Mouse (Mus musculus): ENCODE results near the gene Rrn3. TPM values are rescaled to one million over a fixed set of nuclear protein-coding genes. Genes with fewer than 3 reads are reported as not detected.
"Not testable (repeated sequence)": the region's sequence is repeated elsewhere in the genome, so short reads cannot be mapped to it uniquely, and the experiment has no call there.

Gene Rrn3
- 81.3 and 93.1 TPM in 2 replicates for polyA plus RNA-seq (2014; fragmentation: Nextera tagmentation; extraction: Ambion mirVana)

DNA sequence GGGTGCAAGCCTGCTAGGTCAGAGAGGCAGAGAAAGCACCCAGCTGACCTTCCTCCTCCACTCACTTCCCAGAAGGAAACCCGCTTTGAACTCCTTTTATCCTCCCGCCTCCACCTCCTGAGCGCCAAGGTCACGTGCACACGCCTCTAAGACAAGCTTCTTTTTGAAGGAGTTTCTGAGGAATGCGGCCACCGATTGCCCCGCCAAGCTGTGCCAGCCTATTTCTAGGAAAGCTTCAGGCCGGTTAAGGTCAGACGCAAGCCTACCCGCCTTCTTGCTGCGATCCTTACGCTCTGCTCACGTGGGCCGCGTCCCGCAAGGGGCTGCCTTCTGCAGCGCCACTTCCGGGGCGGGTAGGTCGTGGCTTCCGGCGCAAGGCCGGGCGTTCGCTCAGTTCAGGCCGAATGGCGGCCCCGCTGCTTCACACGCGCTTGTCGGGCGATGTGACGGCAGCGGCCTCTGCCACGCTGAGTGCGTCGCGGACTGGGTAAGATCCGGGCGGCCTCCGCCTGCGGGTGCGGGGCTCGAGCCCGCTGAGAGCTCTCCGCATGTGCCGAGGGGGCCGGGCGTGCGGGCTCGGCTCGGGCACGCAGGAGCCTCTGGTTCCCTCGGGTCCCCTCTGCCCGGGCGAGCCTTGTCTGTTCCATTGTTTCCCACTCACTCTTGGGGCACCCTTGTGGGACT lies at the start of gene Rrn3:
Gene Rrn3 (plus strand): TSS at position 356 of the 684 bp plus-strand sequence.
- no peaks in the 10 kb centered on the region for H3K9me3 ChIP-seq (ENCODE audit: control insufficient read depth, low read length)
- WGBS = under 1% methylated on average over 57 of the region's 57 CpGs
- ATAC-seq (ENCODE audit: low FRiP score) = peak; percentile 99

DNA sequence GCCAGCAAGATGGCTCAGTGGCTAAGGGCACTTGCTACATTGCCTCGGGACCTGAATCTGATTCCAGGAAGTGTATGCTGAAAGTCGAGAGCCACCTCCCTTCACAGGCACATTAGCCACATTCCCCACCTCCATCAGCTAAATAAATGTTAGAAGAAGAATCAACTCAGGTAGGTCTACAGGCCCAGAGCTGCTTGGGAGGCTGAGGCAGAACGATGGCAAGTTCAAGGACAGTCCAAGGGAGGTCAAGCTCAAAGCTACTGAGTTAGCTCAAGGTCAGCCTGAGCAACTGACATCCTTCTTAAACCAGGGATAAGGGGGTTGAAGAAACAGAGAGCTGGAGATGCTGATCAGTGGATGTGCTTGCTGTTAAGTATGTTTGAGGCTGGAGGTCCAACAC lies 47.7 kb upstream of the Rrn3 start:
- no peaks in the 10 kb centered on the region for H3K27me3 ChIP-seq (ENCODE audit: control insufficient read depth, insufficient read depth, low read length)
- H3K9me3 ChIP-seq (ENCODE audit: control insufficient read depth, low read length) = no peaks in the 10 kb centered on the region
- H3K4me3 ChIP-seq (replicated peaks; ENCODE audit: low read length) = no peak overlapping the region
- H3K9ac ChIP-seq = no peak overlapping the region
- H3K4me2 ChIP-seq (replicated peaks) = no peak overlapping the region
- WGBS = 90% methylated on average over 3 of the region's 3 CpGs
- H3K36me3 ChIP-seq (replicated peaks; ENCODE audit: control insufficient read depth, insufficient read depth) = no peaks in the 10 kb centered on the region
- ATAC-seq (ENCODE audit: low FRiP score) = no peak
- H3K27ac ChIP-seq = no peak overlapping the region
- DNase-seq (ENCODE audit: low spot score) = no peak
- H3K4me1 ChIP-seq (replicated peaks; ENCODE audit: control insufficient read depth, insufficient read depth, low read length) = peaks cover 5% of the 10 kb centered on the region; the same call in 1 of the 2 replicates

More for the DNA sequence above, at the start of gene Rrn3:
- H3K4me1 ChIP-seq (replicated peaks; ENCODE audit: control insufficient read depth, insufficient read depth, low read length) = peaks cover 18% of the 10 kb centered on the region
- H3K4me3 ChIP-seq (replicated peaks; ENCODE audit: low read length) = peak within 1 kb of the TSS; percentile 94
- H3K27me3 ChIP-seq (ENCODE audit: control insufficient read depth, insufficient read depth, low read length) = no peaks in the 10 kb centered on the region
- H3K9ac ChIP-seq = peak within 1 kb of the TSS; percentile 96
- H3K36me3 ChIP-seq (replicated peaks; ENCODE audit: control insufficient read depth, insufficient read depth) = peaks cover 21% of the 10 kb centered on the region
- DNase-seq (ENCODE audit: low spot score) = peak; percentile 87
- H3K4me2 ChIP-seq (replicated peaks) = peak within 1 kb of the TSS; percentile 89
- peak within 1 kb of the TSS; percentile 82 for H3K27ac ChIP-seq

DNA sequence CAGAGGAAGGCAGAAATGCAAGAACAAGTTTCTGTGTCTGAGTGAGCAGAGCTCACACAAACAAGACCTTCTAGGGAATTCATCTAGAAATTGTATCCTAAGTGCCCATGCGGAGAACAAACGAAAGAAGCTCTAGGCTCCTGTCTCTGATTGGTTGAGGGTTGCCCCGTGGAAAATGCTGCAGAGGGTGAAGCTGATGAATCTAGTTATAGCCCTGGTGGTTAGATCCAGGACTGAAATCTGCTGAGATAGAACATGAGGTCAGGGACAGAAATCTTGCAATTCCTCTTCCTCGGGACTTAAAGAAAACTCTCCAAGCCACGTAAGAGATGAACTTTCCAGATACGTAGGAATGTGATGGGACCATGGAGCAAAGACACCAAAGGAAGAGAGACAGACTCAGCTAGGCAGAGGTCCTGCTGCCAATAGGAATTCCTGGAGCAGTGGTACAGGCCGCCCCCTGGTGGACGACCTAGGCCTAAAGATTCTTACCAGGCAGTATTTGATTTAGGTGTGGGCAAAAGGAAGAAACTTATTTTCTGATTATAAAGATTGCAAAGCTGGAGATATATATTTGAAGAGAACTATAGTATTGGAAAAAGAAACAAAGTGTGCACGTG lies 46.9 kb upstream of the Rrn3 start:
- H3K36me3 ChIP-seq (replicated peaks; ENCODE audit: control insufficient read depth, insufficient read depth) = no peaks in the 10 kb centered on the region
- ATAC-seq (ENCODE audit: low FRiP score) (no peak), DNase-seq (ENCODE audit: low spot score) (peak; percentile 78)
- peaks cover 5% of the 10 kb centered on the region; the same call in 1 of the 2 replicates for H3K4me1 ChIP-seq (replicated peaks; ENCODE audit: control insufficient read depth, insufficient read depth, low read length)
- H3K4me2 ChIP-seq (replicated peaks) = no peak overlapping the region
- no peaks in the 10 kb centered on the region for H3K9me3 ChIP-seq (ENCODE audit: control insufficient read depth, low read length)
- WGBS = 27% methylated on average over 9 of the region's 9 CpGs
- H3K27ac ChIP-seq = no peak overlapping the region
- H3K9ac ChIP-seq = no peak overlapping the region
- H3K4me3 ChIP-seq (replicated peaks; ENCODE audit: low read length) = no peak overlapping the region
- H3K27me3 ChIP-seq (ENCODE audit: control insufficient read depth, insufficient read depth, low read length) = no peaks in the 10 kb centered on the region

DNA sequence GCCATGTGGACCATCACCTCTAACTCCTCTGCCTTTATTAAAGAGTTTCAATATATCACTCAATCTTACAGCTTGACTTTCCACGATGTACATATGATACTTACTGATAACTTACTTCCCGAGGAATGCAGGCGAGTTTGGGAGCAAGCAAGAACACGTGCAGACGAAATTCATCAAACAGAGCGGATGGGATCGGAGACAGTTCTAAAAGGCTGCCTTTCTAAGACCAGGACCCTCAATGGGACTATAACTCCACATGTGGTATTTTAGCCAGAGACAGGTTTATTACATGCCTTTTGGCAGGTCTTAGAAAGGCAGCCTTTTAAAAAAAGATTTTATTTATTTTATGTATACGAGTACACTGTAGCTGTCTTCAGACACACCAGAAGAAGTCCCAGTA lies 44.5 kb upstream of the Rrn3 start:
- 88% methylated on average over 8 of the region's 8 CpGs for WGBS
- no peaks in the 10 kb centered on the region for H3K36me3 ChIP-seq (replicated peaks; ENCODE audit: control insufficient read depth, insufficient read depth)
- no peak for DNase-seq (ENCODE audit: low spot score)
- no peak overlapping the region for H3K4me3 ChIP-seq (replicated peaks; ENCODE audit: low read length)
- no peak overlapping the region for H3K9ac ChIP-seq
- no peaks in the 10 kb centered on the region for H3K27me3 ChIP-seq (ENCODE audit: control insufficient read depth, insufficient read depth, low read length)
- no peak overlapping the region for H3K4me2 ChIP-seq (replicated peaks)
- no peaks in the 10 kb centered on the region for H3K4me1 ChIP-seq (replicated peaks; ENCODE audit: control insufficient read depth, insufficient read depth, low read length)
- no peak for ATAC-seq (ENCODE audit: low FRiP score)
- no peak overlapping the region for H3K27ac ChIP-seq
- H3K9me3 ChIP-seq (ENCODE audit: control insufficient read depth, low read length) = no peaks in the 10 kb centered on the region

DNA sequence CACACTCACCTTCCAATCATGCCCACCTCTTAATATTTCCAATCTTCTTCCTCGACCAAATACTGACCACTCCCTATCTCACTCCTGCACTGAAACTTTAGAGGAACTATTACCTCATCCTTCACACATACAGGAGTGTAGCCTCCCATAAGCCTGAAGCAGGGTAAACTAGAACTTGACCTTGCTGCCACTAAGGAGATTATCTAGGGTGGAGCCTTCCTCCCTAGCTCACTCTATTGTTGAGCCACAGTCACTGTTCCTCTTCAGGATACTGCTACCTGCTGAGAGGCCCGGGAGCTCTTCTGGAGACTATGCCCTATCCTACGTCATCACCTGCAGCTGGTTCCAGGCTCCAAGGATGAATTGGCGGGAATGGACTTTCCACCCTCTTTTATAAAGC lies 41.5 kb upstream of the Rrn3 start:
- WGBS = 66% methylated on average over 4 of the region's 4 CpGs

DNA sequence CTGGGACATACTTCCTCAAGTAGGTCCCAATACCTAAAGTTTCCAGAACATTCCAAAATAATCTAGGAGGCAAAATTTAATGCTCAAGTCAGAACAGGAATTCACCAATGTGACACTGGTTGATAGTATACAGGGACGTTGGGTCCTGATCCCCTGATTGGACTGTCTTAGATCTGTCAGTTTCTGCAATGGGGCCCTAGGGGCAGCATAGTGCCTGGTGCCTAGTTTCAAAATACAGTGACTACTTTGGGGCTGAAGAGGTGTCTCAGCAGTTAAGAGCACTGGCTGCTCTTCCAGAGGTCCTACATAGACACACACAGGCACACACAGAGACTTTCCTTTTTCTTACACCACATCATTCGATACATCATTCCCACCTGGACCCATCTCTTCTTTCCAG lies 39.7 kb upstream of the Rrn3 start:
- H3K9me3 ChIP-seq (ENCODE audit: control insufficient read depth, low read length) = no peaks in the 10 kb centered on the region
- 72% methylated on average over 2 of the region's 2 CpGs for WGBS

More for the DNA sequence above, 41.5 kb upstream of the Rrn3 start:
- H3K4me2 ChIP-seq (replicated peaks); H3K4me3 ChIP-seq (replicated peaks; ENCODE audit: low read length); H3K36me3 ChIP-seq (replicated peaks; ENCODE audit: control insufficient read depth, insufficient read depth); H3K27me3 ChIP-seq (ENCODE audit: control insufficient read depth, insufficient read depth, low read length); H3K9ac ChIP-seq; H3K4me1 ChIP-seq (replicated peaks; ENCODE audit: control insufficient read depth, insufficient read depth, low read length); DNase-seq (ENCODE audit: low spot score); ATAC-seq (ENCODE audit: low FRiP score); H3K27ac ChIP-seq; H3K9me3 ChIP-seq (ENCODE audit: control insufficient read depth, low read length): not testable (repeated sequence)

DNA sequence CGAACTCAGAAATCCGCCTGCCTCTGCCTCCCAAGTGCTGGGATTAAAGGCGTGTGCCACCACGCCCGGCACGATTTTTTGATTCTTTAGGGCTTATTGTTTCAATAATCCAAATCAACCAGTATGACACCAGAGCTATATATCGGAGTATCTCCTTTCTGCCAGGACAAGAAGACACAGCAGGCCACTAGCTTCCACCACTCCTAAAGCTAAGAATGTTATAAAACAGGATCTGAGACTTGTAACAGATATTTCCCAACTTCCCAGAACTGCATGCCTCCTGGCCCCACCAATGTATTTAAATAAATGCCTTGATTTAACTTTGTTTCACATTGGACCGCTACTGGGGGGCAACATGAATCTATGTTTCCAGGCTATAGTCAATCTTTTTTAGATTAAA lies 32.8 kb upstream of the Rrn3 start:
- H3K27ac ChIP-seq = no peak overlapping the region
- ATAC-seq (ENCODE audit: low FRiP score) (no peak), DNase-seq (ENCODE audit: low spot score) (no peak)
- no peak overlapping the region for H3K4me2 ChIP-seq (replicated peaks)
- H3K9ac ChIP-seq = no peak overlapping the region
- H3K9me3 ChIP-seq (ENCODE audit: control insufficient read depth, low read length) = no peaks in the 10 kb centered on the region
- no peaks in the 10 kb centered on the region for H3K27me3 ChIP-seq (ENCODE audit: control insufficient read depth, insufficient read depth, low read length)
- no peak overlapping the region for H3K4me3 ChIP-seq (replicated peaks; ENCODE audit: low read length)
- 94% methylated on average over 8 of the region's 8 CpGs for WGBS
- H3K36me3 ChIP-seq (replicated peaks; ENCODE audit: control insufficient read depth, insufficient read depth) = no peaks in the 10 kb centered on the region
- H3K4me1 ChIP-seq (replicated peaks; ENCODE audit: control insufficient read depth, insufficient read depth, low read length) = no peaks in the 10 kb centered on the region

More for the DNA sequence above, 39.7 kb upstream of the Rrn3 start:
- no peak overlapping the region for H3K27ac ChIP-seq
- no peaks in the 10 kb centered on the region for H3K4me1 ChIP-seq (replicated peaks; ENCODE audit: control insufficient read depth, insufficient read depth, low read length)
- no peak overlapping the region for H3K9ac ChIP-seq
- no peak overlapping the region for H3K4me3 ChIP-seq (replicated peaks; ENCODE audit: low read length)
- ATAC-seq (ENCODE audit: low FRiP score) = no peak
- no peaks in the 10 kb centered on the region for H3K27me3 ChIP-seq (ENCODE audit: control insufficient read depth, insufficient read depth, low read length)
- no peak for DNase-seq (ENCODE audit: low spot score)
- no peaks in the 10 kb centered on the region for H3K36me3 ChIP-seq (replicated peaks; ENCODE audit: control insufficient read depth, insufficient read depth)
- no peak overlapping the region for H3K4me2 ChIP-seq (replicated peaks)

DNA sequence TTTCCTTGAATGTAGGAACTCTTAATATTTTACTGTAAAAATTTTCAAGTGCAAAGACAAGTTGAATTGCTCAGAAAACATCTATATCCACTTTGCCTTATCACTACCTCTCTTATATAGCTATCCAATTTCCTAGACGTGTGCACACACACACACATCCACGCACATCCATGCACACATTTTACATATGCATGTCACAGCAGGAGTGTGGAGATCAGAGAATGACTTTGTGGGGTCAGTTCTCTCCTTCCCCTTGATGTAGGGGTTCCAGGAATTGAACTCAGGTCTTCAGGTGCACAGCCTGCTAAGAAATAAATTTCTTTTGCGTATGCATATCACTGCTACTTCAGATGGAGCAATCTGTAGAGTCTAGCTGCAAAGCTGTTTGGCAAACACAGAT lies 32.4 kb upstream of the Rrn3 start:
- Histone ChIP-seq H3K36me3 (replicated peaks; ENCODE audit: control insufficient read depth, insufficient read depth) (no peaks in the 10 kb centered on the region), H3K27ac (no peak overlapping the region), H3K4me2 (replicated peaks) (no peak overlapping the region), H3K9me3 (ENCODE audit: control insufficient read depth, low read length) (no peaks in the 10 kb centered on the region), H3K4me3 (replicated peaks; ENCODE audit: low read length) (no peak overlapping the region), H3K4me1 (replicated peaks; ENCODE audit: control insufficient read depth, insufficient read depth, low read length) (no peaks in the 10 kb centered on the region), H3K27me3 (ENCODE audit: control insufficient read depth, insufficient read depth, low read length) (no peaks in the 10 kb centered on the region), H3K9ac (no peak overlapping the region)
- DNase-seq (ENCODE audit: low spot score) = no peak
- ATAC-seq (ENCODE audit: low FRiP score) = no peak
- 58% methylated on average over 3 of the region's 3 CpGs for WGBS

DNA sequence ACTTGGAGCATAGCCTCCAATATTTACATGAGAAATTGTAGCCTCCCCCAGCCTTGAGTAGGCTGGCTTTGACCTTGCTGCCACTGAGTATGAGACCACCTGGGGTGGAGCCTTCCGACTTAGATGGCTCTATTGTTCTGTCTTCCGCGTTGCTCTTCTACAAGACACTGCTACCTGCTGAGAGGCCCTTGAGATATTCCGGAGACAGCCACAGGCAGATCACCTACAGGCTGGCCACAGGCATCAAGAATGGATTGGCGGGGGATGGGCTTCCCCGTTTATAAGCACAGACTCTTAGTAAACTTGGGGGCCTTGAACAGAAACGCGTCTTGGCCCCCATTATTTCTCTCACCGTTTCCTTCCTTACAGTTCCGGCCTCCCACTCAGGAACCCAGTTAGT lies 31.7 kb upstream of the Rrn3 start:
- ATAC-seq (ENCODE audit: low FRiP score); DNase-seq (ENCODE audit: low spot score); H3K4me3 ChIP-seq (replicated peaks; ENCODE audit: low read length); H3K4me1 ChIP-seq (replicated peaks; ENCODE audit: control insufficient read depth, insufficient read depth, low read length); H3K36me3 ChIP-seq (replicated peaks; ENCODE audit: control insufficient read depth, insufficient read depth); H3K9ac ChIP-seq; H3K27me3 ChIP-seq (ENCODE audit: control insufficient read depth, insufficient read depth, low read length); H3K4me2 ChIP-seq (replicated peaks); H3K9me3 ChIP-seq (ENCODE audit: control insufficient read depth, low read length); H3K27ac ChIP-seq: not testable (repeated sequence)
- 11% methylated on average over 10 of the region's 10 CpGs for WGBS

All from hindbrain, embryonic 14.5 days (tissue).